Mouse (Mus musculus) lung, adult 18-20 months (tissue): ENCODE measurements around the gene Fxyd2.
A peak's percentile ranks its signal among the peaks of the same experiment; 100 is the strongest.

ENCODE experiments used
- DNase-seq, 2 experiments: peaks; one replicate each; pipeline ENCODE4 v3.0.0; 2022; ENCODE audit warnings: mixed read lengths in 2 of 2

The Fxyd2 gene

DNA sequence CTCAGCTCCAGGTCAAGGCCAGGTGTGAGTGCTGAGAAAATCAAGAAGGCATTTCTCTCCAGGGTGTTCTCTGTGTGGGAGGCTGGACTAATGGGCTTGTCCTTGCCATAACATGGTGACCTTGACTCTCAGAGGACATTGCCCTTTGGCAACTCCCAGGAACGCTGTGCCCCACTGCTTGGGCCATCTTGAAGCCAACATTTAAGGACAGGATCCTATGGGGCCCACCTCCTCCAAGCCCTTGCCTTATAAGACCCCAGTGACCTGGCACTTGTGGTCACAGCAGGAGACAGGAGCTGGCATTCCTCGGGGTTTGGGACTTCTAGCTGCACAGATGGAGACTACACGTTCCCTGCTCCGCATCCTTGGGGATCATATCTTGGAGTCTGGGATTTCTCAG is at the start of gene Fxyd2:
Gene Fxyd2 (plus strand): TSS at position 236 of the 400 bp plus-strand sequence.
- no peak for DNase-seq

DNA sequence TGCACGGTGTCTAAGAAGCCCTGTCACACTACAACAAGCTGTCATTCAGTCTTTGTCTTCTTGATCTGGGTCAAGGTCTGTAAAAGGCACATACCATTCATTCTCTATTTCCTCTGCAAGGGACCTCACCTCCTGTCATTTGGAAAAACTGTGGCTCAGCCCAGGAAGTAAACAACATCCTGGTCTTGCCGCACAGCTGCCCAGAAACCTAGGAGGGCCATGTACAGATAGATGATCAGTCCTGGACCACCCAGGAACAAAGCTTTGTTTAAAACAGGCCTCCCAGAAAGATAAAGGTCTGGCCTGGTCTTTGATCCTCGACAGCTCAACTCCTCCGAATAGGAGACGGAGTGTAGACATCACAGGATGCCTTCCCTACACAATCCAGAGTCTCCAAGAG is 49.6 kb upstream of the Fxyd2 start:
- DNase-seq, result no peak

DNA sequence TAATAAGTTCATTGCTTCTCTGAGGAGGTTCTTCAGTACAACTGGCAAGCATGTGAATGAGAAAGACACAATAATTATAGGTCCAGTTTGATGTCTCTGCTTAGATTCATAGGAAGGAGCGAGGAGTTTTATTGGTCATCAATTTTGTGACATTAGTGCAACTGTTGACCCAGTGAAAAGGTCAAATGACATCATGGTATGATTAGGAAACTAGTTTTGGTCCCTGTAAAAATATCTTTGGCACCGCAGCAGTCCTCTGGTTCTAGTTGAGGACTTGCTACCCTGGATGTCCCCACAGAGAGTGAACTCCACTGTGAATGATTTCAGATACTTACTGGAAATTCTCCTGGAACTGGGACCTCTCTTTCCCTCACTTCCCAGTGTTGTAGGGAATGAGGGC is 44.3 kb upstream of the Fxyd2 start:
- no peak for DNase-seq

DNA sequence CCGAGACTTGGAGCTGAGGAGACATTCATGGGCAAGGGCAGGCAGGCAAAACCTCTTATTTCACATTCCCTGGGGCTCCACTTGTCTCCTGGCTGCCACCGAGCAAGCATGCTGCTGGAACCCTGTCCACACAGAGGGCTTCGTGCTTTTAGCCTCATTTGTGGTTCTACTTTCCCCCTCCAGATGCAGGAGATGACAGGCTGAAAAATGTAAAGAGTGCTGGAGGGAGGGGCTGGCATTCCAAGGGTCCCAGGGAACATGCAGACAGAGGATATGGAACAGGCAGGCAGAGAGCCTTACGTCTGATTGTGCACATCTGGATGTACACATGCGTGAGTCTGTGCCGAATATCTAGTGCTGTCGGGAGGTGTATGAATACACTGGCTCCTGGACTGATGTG is 41.1 kb upstream of the Fxyd2 start:
- DNase-seq, result no peak

DNA sequence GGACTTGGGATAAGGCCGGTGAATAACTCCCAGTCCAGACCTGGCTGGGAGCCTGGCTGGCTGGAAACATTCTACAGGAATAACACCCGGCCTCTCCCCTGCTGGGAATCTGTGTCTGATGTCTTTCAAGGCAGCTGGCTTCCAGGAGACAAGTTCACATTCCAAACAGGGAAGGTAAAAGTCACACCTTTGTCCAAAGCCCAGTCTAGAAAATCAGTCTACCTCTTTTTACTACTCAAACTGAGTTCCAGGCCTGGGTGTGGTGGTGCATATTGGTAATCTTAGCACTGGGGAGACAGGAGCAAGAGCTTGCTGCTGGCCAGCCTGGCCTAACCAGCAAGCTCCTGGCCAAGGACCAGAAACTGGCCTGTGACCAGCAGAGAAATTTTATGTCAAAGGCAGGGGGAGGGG is 37.4 kb upstream of the Fxyd2 start:
- DNase-seq, result peak in 1 of 2 experiments; percentile 13

- DNase-seq, result no peak
Measured at GRCm38 (mm10) chr9:45363639-45364214, 35.7 kb upstream of the Fxyd2 start.

DNA sequence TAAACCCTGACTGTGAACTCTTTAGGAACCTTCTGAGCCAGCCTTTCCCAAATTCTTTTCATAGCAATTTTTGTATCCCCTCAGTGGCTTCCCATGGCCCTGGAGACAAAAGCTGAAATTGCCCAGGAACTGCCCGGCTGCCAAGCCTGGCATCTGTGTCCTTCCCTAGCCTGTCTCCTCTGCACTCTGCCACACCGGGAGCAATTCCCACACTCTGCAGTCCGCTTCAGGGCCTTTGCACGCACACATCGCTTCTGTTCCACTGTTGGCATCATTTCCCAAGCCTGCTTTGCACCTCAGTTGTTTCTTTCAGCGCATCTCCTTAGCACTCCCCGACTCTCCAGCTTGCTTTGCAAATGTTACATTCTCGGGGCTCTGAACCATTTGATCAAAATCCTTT is 31.8 kb upstream of the Fxyd2 start:
- DNase-seq, result no peak

GRCm38 (mm10) chr9:45368341-45368901 is 31.0 kb upstream of the Fxyd2 start:
- DNase-seq, result peak in 1 of 2 experiments; percentile 14

DNA sequence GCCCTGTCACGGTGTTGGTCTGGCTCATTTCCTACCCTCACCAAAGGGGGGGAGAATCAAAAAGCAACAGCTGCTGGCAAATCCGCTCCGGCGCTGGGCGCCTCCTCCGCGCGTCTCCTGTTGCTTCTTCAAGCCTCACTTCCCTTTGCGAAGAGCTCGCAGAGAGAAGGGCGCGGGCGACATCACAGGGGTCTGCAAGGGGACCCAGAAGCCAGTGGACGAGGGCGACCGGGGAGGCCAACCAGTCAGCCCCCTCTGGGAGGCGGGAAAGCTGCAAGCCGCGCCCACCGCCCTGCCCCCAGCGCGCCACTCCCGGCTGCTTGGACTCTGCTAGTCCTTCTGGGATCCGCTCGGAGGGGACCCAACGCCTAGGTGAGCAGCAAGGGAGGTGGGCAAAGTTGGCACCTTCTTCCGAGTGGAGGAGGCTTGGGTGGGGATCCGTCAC is 29.3 kb upstream of the Fxyd2 start, which contains the start of gene Fxyd6:
Gene Fxyd6 (plus strand): TSS at position 69 of the 445 bp plus-strand sequence.
- DNase-seq, result peak in 1 of 2 experiments; percentile 22

DNA sequence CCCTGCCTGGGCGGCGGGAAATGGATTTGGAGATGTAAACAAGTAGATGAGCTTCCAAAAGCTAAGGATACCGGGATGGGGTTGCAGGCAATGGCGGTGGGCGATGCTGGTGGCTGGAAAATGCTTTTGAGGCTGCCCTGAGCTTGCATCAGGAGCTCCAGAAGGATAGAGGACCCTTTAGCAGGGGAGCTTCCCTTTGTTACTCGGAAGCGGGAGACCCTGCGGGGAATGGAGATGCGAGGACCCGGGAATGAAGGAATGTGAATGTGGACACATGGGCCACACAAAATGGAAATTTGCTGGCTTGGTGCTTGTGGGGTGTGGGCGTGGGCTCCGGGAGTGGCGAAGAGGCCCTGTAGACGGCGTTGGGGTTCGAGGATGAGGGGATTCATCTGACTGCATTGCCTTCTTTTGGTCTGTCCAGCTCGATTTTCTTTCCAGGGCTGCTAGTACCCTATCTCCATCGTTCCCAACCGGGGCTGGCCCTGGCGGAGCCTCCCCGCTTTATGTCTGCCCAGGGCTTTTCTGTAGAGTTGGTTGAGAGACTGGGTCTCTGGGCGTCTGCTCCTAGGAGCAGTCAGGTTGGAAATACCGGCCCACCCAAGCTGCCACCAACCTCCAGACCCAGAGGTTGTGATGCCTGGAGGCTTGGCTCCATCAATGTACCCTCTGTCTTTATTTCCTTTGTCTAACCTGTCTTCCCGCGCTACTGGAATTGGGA is 28.7 kb upstream of the Fxyd2 start:
- no peak for DNase-seq

GRCm38 (mm10) chr9:45371337-45371707 is 28.1 kb upstream of the Fxyd2 start:
- no peak for DNase-seq

- no peak for DNase-seq
Measured at GRCm38 (mm10) chr9:45373896-45374295, 25.6 kb upstream of the Fxyd2 start.

DNA sequence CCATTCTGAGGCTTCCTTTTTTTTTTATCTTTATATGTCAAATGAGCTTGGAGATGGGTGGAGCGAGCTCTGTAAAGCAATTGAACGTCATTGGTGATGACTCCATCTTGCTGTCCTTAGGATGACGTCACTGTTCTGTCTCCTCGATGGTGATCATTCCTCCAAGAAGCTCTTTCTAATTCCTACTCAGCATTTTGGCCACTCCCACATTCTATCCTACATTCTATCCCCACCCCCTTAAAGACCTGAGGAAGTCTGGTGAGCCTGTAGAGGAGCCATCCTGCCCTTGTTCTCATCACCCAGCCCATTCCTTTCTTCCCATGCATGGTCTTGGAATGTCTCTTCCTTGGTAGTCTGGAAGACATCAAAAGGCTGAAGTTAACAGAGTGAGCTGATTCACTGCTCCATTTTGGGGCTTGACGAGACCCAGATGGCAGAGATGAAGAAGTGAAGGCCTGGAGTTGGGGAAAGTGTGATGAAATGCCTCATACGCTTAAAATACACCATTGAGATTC is 24.4 kb upstream of the Fxyd2 start:
- no peak for DNase-seq

DNA sequence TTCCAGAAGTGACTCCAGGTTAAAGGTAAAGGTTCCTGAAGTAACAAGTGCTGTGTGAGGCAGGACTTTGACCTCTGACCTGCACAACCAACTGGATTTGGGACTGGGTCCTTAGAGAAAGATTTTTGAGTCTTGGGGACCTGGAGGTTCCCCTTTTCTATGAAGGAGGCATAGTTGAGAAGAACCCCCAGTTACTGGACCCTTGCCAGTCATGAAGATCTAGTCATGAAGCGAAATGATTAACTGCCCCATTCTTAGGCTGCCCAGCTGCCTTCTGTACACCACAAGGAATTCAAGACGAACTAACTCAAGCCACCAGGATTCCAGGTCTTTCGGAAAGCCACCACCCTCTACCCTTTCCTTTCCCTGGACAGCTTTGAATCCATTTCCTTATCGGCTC is 23.0 kb upstream of the Fxyd2 start:
- DNase-seq, result no peak

DNA sequence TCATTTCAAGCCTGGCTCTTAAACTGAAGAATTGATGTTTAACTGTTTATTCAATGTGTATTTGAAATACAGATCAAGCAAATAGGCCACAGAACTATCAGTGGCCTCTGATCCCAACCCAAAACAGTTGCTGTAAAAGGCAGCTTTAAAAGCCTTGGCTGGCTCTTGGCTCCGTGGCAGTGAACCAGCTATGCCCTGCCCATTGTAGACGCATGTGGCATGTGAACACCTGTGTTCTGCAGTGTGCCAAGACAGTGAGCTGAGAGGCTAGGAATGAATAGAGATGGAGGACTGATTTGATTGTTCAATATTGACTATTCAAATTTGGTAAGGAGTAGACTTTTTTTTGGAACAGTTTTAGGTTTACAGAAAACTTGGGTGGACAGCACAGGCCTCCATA is 22.6 kb upstream of the Fxyd2 start:
- peak; percentile 46 to 50 for DNase-seq

- DNase-seq, result no peak
Measured at GRCm38 (mm10) chr9:45380411-45381251, 18.8 kb upstream of the Fxyd2 start.

DNA sequence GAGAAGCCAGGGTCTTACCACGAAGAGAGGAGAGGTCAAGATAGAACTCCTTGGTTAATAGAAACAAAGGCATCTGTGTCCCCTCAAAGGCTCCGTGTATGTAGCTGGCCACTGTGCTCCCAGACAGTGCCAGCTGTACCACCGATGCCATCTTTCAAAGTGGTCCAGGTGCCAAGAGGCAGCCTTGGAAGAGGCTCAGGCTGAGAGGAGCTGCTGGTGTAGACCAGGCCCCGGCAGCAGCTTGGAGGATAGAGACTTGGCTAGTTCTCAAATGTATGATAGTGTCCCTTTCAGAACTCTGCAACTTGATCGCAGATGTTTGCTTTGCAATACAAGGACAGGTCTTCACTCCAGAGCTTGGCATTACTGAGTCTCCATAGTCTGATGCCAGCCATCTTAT is 17.1 kb upstream of the Fxyd2 start:
- DNase-seq, result no peak

DNA sequence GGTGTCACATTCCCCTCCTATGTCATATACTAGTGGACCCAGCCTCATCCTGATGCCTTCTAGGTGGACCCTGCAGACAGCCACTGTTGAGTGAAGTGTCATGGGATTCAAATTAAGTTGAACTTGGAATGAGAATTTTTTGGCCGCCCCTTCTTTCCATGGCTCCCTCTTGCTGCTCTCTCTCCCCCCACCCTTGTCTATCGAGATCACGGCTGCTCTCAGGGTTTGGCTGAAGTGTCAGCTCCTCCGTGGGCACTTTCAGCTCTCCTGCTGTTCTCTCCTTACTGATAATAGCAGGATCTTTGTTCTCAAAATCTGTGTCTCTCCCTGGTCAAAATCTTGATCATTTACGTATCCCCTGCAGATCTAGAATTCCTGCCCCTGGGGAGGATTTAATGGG is 16.6 kb upstream of the Fxyd2 start:
- DNase-seq, result no peak

DNA sequence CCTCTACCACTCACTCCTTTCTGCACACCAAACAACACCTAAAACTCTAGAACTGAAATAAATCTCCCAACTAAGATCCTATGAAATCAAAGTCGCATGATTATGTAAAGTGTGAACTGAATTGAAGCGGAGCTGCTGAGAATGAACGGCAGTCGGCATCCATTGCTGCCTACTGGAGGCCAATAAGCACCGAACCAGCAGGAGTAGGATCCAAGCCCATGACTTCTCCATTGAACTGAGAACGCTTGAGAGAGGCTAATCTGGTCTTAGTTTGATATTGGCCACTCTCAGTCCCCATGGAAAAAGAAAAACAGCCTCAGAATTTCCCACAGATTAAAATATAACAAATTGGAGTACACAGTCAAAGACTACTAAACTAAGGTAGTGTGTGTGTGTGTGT is 15.6 kb upstream of the Fxyd2 start:
- DNase-seq, result no peak

DNA sequence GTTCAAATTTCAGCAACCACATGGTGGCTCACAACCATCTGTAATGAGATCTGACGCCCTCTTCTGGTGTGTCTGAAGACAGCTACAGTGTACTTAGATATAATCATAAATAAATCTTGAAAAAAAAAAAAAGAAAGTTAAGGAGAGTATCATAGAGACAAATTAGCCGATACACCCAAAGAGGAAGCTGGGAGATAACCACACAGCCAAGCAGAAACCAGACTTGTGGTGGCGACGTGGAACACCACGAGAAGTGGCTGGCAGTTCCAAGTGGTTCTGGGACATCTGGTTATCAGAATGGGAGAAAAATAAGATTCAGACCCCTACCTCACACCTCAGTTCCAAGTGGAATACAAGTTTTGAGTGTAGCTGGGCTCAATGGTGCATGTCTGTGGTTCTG is 12.8 kb upstream of the Fxyd2 start:
- no peak for DNase-seq

GRCm38 (mm10) chr9:45388385-45388994 is 11.0 kb upstream of the Fxyd2 start:
- DNase-seq, result peak; percentile 80 to 85

- DNase-seq, result peak; percentile 29 to 65
Measured at GRCm38 (mm10) chr9:45389596-45389995, 9.9 kb upstream of the Fxyd2 start.

GRCm38 (mm10) chr9:45391299-45391698 is 8.2 kb upstream of the Fxyd2 start:
- no peak for DNase-seq
